Mouse (Mus musculus): Measurements from ENCODE around the gene Fam89b.

GRCm38 (mm10) chr19:5725767-5726515 lies 3.5 kb downstream of the Fam89b start, which contains the start of gene Ehbp1l1:
- no peak for TF ChIP-seq MAFK (IDR thresholded peaks at IDR 0.05; ENCODE audit: insufficient read depth, low read depth, low read length)
- no peak for TF ChIP-seq ZC3H11A (IDR thresholded peaks at IDR 0.05; ENCODE audit: borderline replicate concordance, low read depth, low read length)
- no peak for TF ChIP-seq ZNF384 (IDR thresholded peaks at IDR 0.05; ENCODE audit: low read depth, low read length)
- no peak for TF ChIP-seq CHD2 (IDR thresholded peaks at IDR 0.05; ENCODE audit: low read depth, low read length)

Data from ES-E14 (cell line).